Mouse (Mus musculus): ENCODE data around the gene Olfr878. TPM values are rescaled to one million over a fixed set of nuclear protein-coding genes. Genes with fewer than 3 reads are reported as not detected.

Olfr878 gene
- polyA plus RNA-seq, 1 experiment from 2014 or later = not detected

Other genes with a start within 250 kb of the Olfr878 start
- not detected in 3 replicates for gene Panx3, start 248.6 kb upstream of the Olfr878 start, polyA plus RNA-seq (2018)
- gene Olfr160, start 201.6 kb upstream of the Olfr878 start, polyA plus RNA-seq (2018) = not detected in 3 replicates
- gene Olfr874, start 172.7 kb upstream of the Olfr878 start, polyA plus RNA-seq (2018) = not detected in 3 replicates
- not detected in 3 replicates for gene Olfr875, start 146.0 kb upstream of the Olfr878 start, polyA plus RNA-seq (2018)
- not detected in 3 replicates for gene Olfr876, start 114.8 kb upstream of the Olfr878 start, polyA plus RNA-seq (2018)
- not detected in 3 replicates for gene Olfr877, start 63.6 kb upstream of the Olfr878 start, polyA plus RNA-seq (2018)
- gene Olfr145, start 21.1 kb upstream of the Olfr878 start, polyA plus RNA-seq (2018) = not detected in 3 replicates
- gene Olfr881, start 74.0 kb downstream of the Olfr878 start, polyA plus RNA-seq (2018) = not detected in 3 replicates
- gene Olfr883, start 108.0 kb downstream of the Olfr878 start, polyA plus RNA-seq (2018) = not detected in 3 replicates
- gene Olfr884, start 128.7 kb downstream of the Olfr878 start, polyA plus RNA-seq (2018) = not detected in 3 replicates
- gene Olfr885, start 143.5 kb downstream of the Olfr878 start, polyA plus RNA-seq (2018) = not detected in 3 replicates
- gene Olfr887, start 166.2 kb downstream of the Olfr878 start, polyA plus RNA-seq (2018) = not detected in 3 replicates
- not detected in 3 replicates for gene Olfr888, start 190.3 kb downstream of the Olfr878 start, polyA plus RNA-seq (2018)
- gene Olfr889, start 197.4 kb downstream of the Olfr878 start, polyA plus RNA-seq (2018) = not detected in 3 replicates
- not detected in 3 replicates for gene Olfr890, start 224.7 kb downstream of the Olfr878 start, polyA plus RNA-seq (2018)